Mouse (Mus musculus) heart, postnatal 0 days (tissue): ENCODE data around the gene Zic4. TPM values are rescaled to one million over a fixed set of nuclear protein-coding genes. Genes with fewer than 3 reads are reported as not detected.

Experiments used
- ATAC-seq: fragments of 200-750 bp; cut with Nextera tagmentation; 2 replicates; pipeline ENCODE4 v1.8.0; 2017; ENCODE audit warnings: low read depth, moderate number of reproducible peaks, moderate library complexity; ENCODE audit not compliant: insufficient read depth
- DNase-seq: peaks from one replicate; pipeline ENCODE4 v3.0.0-alpha.2; 2016; ENCODE audit warnings: low spot score
- H3K27ac ChIP-seq: fragments of 300-500 bp; sonication (generic); 2 replicates; pipeline ENCODE4 v1.5.1; 2014; ENCODE audit warnings: low read depth, mild to moderate bottlenecking
- H3K27me3 ChIP-seq: fragments of 300-500 bp; sonication (generic); 2 replicates; pipeline ENCODE4 v1.6.1; 2014; ENCODE audit warnings: low read length, mixed read lengths; ENCODE audit not compliant: control insufficient read depth, insufficient read depth
- H3K36me3 ChIP-seq: fragments of 300-500 bp; sonication (generic); replicated peaks from 2 replicates; pipeline ENCODE4 v1.6.1; 2014; ENCODE audit warnings: low read length, mixed read lengths; ENCODE audit not compliant: control insufficient read depth, insufficient read depth
- H3K4me1 ChIP-seq: fragments of 300-500 bp; sonication (generic); 2 replicates; pipeline ENCODE4 v1.6.1; 2014; ENCODE audit warnings: antibody characterized with exemption; ENCODE audit not compliant: control insufficient read depth, insufficient read depth
- H3K4me2 ChIP-seq: fragments of 300-500 bp; sonication (generic); 2 replicates; pipeline ENCODE4 v1.6.1; 2014; ENCODE audit warnings: low read depth, mild to moderate bottlenecking, low read length, moderate library complexity
- H3K4me3 ChIP-seq: fragments of 300-500 bp; sonication (generic); 2 replicates; pipeline ENCODE4 v1.5.1; 2014; ENCODE audit warnings: low read depth, low read length
- H3K9ac ChIP-seq: fragments of 300-500 bp; sonication (generic); replicated peaks from 2 replicates; pipeline ENCODE4 v1.6.1; 2014; ENCODE audit warnings: low read depth, low read length, mixed read lengths
- H3K9me3 ChIP-seq: fragments of 300-500 bp; sonication (generic); replicated peaks from 2 replicates; pipeline ENCODE4 v1.6.1; 2016; ENCODE audit warnings: low read length; ENCODE audit not compliant: control insufficient read depth
- CTCF ChIP-seq: IDR thresholded peaks from 2 replicates; pipeline ENCODE4 v1.5.1; 2016; ENCODE audit warnings: antibody characterized with exemption, control low read depth, low read depth
- EP300 ChIP-seq: IDR thresholded peaks from 2 replicates; pipeline ENCODE4 v1.6.1; 2016; ENCODE audit warnings: antibody characterized with exemption, low read depth
- WGBS: fragments of 180-500 bp; shearing (Covaris S2); extraction: QIAGEN DNeasy Blood & Tissue Kit; methylation state at CpG from one replicate; pipeline ENCODE4 v1.1.7; 2014; 5-methylcytosine and 5-hydroxymethylcytosine counted together
- polyA plus RNA-seq: library from polyadenylated mRNA; unstranded; fragments of >200 nt; fragmentation: Nextera tagmentation; extraction: Ambion mirVana; gene quantifications from 2 replicates; pipeline ENCODE4 v1.2.1, GENCODE M21; 2015
- total RNA-seq: library from RNA; depleted of rRNA; stranded (reverse); fragments of >200 nt; gene quantifications from 2 replicates; pipeline ENCODE4 v1.2.3, GENCODE M21; 2014; ENCODE audit warnings: low replicate concordance; rRNA removed

Zic4 gene
- total and polyA plus RNA-seq, 2 experiments from 2014 or later = not detected

DNA sequence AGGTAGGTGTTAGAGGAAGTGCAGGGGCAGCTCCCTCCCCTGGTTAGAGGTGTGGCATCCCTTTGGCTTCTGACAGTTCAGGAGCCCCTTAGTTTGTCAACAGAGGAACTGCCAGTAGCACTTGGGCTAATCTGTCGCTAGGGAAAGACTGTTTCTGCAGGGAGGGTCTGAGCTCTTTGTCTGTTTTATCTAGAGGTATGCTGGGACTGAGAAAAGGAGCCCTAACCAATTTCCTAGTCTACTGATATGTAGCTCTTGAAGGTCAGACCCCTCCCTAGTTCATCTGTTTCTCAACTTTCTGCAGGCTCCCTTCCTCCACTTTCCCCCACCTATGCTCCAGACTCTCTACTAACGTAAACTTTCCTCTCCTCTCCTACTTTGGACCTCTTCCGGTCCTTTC is 47.6 kb downstream of the Zic4 start:
- no peaks in the 10 kb centered on the region for H3K4me1 ChIP-seq
- DNase-seq (no peak), ATAC-seq (no peak)
- H3K9me3 ChIP-seq = no peaks in the 10 kb centered on the region
- H3K4me2 ChIP-seq = no peak overlapping the region
- H3K4me3 ChIP-seq = no peak overlapping the region
- TF ChIP-seq CTCF (no peak), EP300 (no peak)
- H3K9ac ChIP-seq = no peak overlapping the region
- H3K27ac ChIP-seq = no peak overlapping the region
- H3K36me3 ChIP-seq = no peaks in the 10 kb centered on the region
- peaks cover 67% of the 10 kb centered on the region for H3K27me3 ChIP-seq
- 0% methylated on average over 3 of the region's 3 CpGs for WGBS

DNA sequence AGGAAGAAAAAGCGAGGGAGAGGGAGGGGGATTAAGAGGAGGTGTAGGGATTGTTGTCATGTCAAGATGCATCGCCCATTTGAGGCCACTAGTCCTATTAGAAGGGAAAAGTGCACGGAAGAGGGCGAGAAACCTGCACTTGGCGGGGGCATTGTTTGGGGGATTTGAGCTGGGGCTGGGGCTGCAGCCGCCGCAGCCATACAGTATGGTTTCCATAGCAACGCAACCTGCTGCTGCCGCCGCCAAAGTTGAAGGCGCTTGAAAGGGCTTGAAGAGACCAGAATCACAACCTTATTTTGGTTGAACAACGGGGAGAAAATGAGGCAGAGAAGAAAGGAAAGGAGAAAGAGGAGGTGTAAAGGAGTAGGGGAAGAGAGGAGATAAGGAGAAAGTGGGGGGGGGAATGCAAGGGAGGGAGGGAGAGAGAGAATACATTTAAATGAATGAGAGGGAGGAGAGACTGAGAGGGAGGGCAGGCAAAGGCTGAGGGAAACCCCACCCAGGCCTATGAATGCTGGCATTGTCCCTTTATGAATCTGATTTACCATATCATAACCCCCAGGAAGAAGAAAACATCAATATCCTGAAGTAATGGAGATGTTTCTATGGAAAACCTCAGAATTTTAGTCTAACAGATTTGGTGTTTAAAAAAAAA is 51.9 kb downstream of the Zic4 start:
- no peaks in the 10 kb centered on the region for H3K4me1 ChIP-seq
- no peaks in the 10 kb centered on the region for H3K9me3 ChIP-seq
- no peak overlapping the region for H3K9ac ChIP-seq
- no peak overlapping the region for H3K4me3 ChIP-seq
- TF ChIP-seq CTCF (no peak), EP300 (no peak)
- 2% methylated on average over 12 of the region's 12 CpGs for WGBS
- H3K4me2 ChIP-seq = no peak overlapping the region
- ATAC-seq = no peak
- peaks cover 36% of the 10 kb centered on the region for H3K27me3 ChIP-seq
- H3K36me3 ChIP-seq = no peaks in the 10 kb centered on the region
- DNase-seq = no peak
- no peak overlapping the region for H3K27ac ChIP-seq

GRCm38 (mm10) chr9:91420441-91420840 is 58.2 kb downstream of the Zic4 start:
- DNase-seq (no peak), ATAC-seq (no peak)
- no peak overlapping the region for H3K4me2 ChIP-seq
- WGBS = 2% methylated on average over 18 of the region's 18 CpGs
- no peaks in the 10 kb centered on the region for H3K36me3 ChIP-seq
- H3K9me3 ChIP-seq = no peaks in the 10 kb centered on the region
- no peak for TF ChIP-seq EP300
- no peak for TF ChIP-seq CTCF
- H3K9ac ChIP-seq = no peak overlapping the region
- H3K27ac ChIP-seq = no peak overlapping the region
- H3K4me3 ChIP-seq = no peak overlapping the region
- peaks cover 23% of the 10 kb centered on the region for H3K27me3 ChIP-seq
- no peaks in the 10 kb centered on the region for H3K4me1 ChIP-seq

Other genes starting within 250 kb of the Zic4 start
- gene Zic1, start 3.4 kb downstream of the Zic4 start, total RNA-seq = not detected in 2 replicates
- gene Zic1, start 3.4 kb downstream of the Zic4 start, polyA plus RNA-seq = not detected in 2 replicates